ENCODE assay signal across 22 mouse cellular contexts in genomic region chr2:167028553-167028952, GRCm38 (mm10). TPM values are rescaled to one million over a fixed set of nuclear protein-coding genes. Genes with fewer than 3 reads are reported as not detected.
DNase-seq lines count a peak whose midpoint lies in the region; ATAC-seq and TF ChIP-seq lines count a peak whose summit lies in the region.
"Had no signal": no experiment of that assay in that cellular context is flagged by ENCODE, and none has a peak within 500 bp of the region (broad histone marks: within the 10 kb centered on the region; RNA-seq: fewer than 3 reads in every experiment).

No protein-coding gene starts in this region.

- peak; percentile 39 for DNase-seq in adrenal gland, adult 8-10 months
- no peak for DNase-seq in adrenal gland, adult 18-20 months (ENCODE audit: low spot score in 2 of 2)
- peak; percentile 35 for DNase-seq in testis, postnatal 10 days (ENCODE audit: low spot score)
- DNase-seq in testis, postnatal 14 days (ENCODE audit: low spot score): no peak
- peak; percentile 70 for DNase-seq in adrenal gland, postnatal 14 days
- DNase-seq in stomach, postnatal 0 days (ENCODE audit: low spot score): no peak
- no peak for DNase-seq in lung, postnatal 4 days
- no peak for DNase-seq in spleen, adult 12 weeks (ENCODE audit: low spot score)
- DNase-seq: cerebellum, adult 11-12 months; cerebellum, adult 9-11 months; cerebellum, postnatal 36 days; forebrain, postnatal 0 days; gastrocnemius, postnatal 14 days; heart, adult 2 months; heart, postnatal 14 days; kidney, adult 2 months had no signal

- no peaks in the 10 kb centered on the region for H3K9me3 ChIP-seq in stomach, postnatal 0 days (ENCODE audit: control insufficient read depth, low read length)
- H3K9me3 ChIP-seq: embryonic facial prominence, embryonic 10.5 days; forebrain, embryonic 13.5 days; heart, embryonic 13.5 days; hindbrain, embryonic 15.5 days had no signal

- no peak overlapping the region for H3K27ac ChIP-seq in stomach, postnatal 0 days (replicated peaks)
- H3K27ac ChIP-seq: embryonic facial prominence, embryonic 10.5 days; forebrain, embryonic 13.5 days; heart, adult 2 months; heart, embryonic 13.5 days; hindbrain, embryonic 15.5 days had no signal

- peaks cover 57% of the 10 kb centered on the region for H3K36me3 ChIP-seq in stomach, postnatal 0 days (ENCODE audit: control insufficient read depth, insufficient read depth, low read length)

- ATAC-seq in stomach, postnatal 0 days (ENCODE audit: low FRiP score, low TSS enrichment): 0 out of 2 replicates have a peak, but pooled peaks have one; percentile 29
- ATAC-seq: activated CD4-positive, CD25-positive, alpha-beta regulatory T cell, adult 4 months; forebrain, embryonic 13.5 days; forebrain, postnatal 0 days; intestine, embryonic 16.5 days had no signal

- TF ChIP-seq CTCF in stomach, postnatal 0 days (IDR thresholded peaks at IDR 0.05; ENCODE audit: low read depth): no peak

- no peak overlapping the region for H3K4me3 ChIP-seq in stomach, postnatal 0 days (ENCODE audit: low read depth, low read length)
- H3K4me3 ChIP-seq: embryonic facial prominence, embryonic 10.5 days; forebrain, embryonic 13.5 days; heart, adult 2 months; heart, embryonic 13.5 days; hindbrain, embryonic 15.5 days had no signal

- H3K4me2 ChIP-seq in stomach, postnatal 0 days (replicated peaks; ENCODE audit: low read depth): no peak overlapping the region
- H3K4me2 ChIP-seq: forebrain, embryonic 13.5 days; heart, embryonic 13.5 days; hindbrain, embryonic 15.5 days had no signal

- no peak for TF ChIP-seq EP300 in stomach, postnatal 0 days (optimal IDR thresholded peaks at IDR 0.05)

- 91% methylated on average over 7 of the region's 7 CpGs for WGBS in stomach, postnatal 0 days

- H3K27me3 ChIP-seq in stomach, postnatal 0 days (ENCODE audit: control insufficient read depth, insufficient read depth, low read length): no peaks in the 10 kb centered on the region
- H3K27me3 ChIP-seq: forebrain, embryonic 13.5 days; heart, embryonic 13.5 days; hindbrain, embryonic 15.5 days had no signal

- no peak overlapping the region for H3K9ac ChIP-seq in stomach, postnatal 0 days (ENCODE audit: low read length)
- H3K9ac ChIP-seq: forebrain, embryonic 13.5 days; forebrain, postnatal 0 days; heart, embryonic 13.5 days; hindbrain, embryonic 15.5 days had no signal

- no peaks in the 10 kb centered on the region for H3K4me1 ChIP-seq in stomach, postnatal 0 days (replicated peaks; ENCODE audit: control insufficient read depth, insufficient read depth)
- H3K4me1 ChIP-seq: embryonic facial prominence, embryonic 10.5 days; forebrain, embryonic 13.5 days; heart, embryonic 13.5 days; hindbrain, embryonic 15.5 days had no signal

RNA-seq across cellular contexts. Expression of gene Ddx27, which starts 13.6 kb away (rescaled TPM):
- total RNA-seq in adrenal gland, adult 8-10 months (2022): 10 to 100 TPM; 29.3 to 40.7 (median 34.2) TPM
- total RNA-seq in adrenal gland, adult 18-20 months (2021): 10 to 100 TPM; 30.6 to 35.9 TPM
- 34.6 and 43.0 TPM in 2 replicates for total RNA-seq in adrenal gland, postnatal 14 days (2021)
- polyA plus RNA-seq in stomach, postnatal 0 days (2015; fragmentation: Nextera tagmentation; extraction: Ambion mirVana): 21.8 and 22.0 TPM in 2 replicates

RNA-seq across cellular contexts. Expression of gene Stau1, which starts 32.5 kb away (rescaled TPM):
- 10 to 100 TPM; 66.1 to 83.6 (median 74.3) TPM for total RNA-seq in adrenal gland, adult 8-10 months (2022)
- 10 to 100 TPM; 68.4 to 76.3 TPM for total RNA-seq in adrenal gland, adult 18-20 months (2021)
- total RNA-seq in adrenal gland, postnatal 14 days (2021): 69.9 and 70.8 TPM in 2 replicates
- polyA plus RNA-seq in stomach, postnatal 0 days (2015; fragmentation: Nextera tagmentation; extraction: Ambion mirVana): 34.9 and 35.0 TPM in 2 replicates

RNA-seq across cellular contexts. Expression of gene Znfx1, which starts 34.3 kb away (rescaled TPM):
- 10 to 100 TPM; 49.6 to 76.3 (median 64.9) TPM for total RNA-seq in adrenal gland, adult 8-10 months (2022)
- 10 to 100 TPM; 56.3 to 72.9 TPM for total RNA-seq in adrenal gland, adult 18-20 months (2021)
- 37.7 and 43.5 TPM in 2 replicates for total RNA-seq in adrenal gland, postnatal 14 days (2021)
- 4.2 and 4.3 TPM in 2 replicates for polyA plus RNA-seq in stomach, postnatal 0 days (2015; fragmentation: Nextera tagmentation; extraction: Ambion mirVana)

Comparison
In these comparisons a context has a peak if more than half of its experiments do, and no peak if none do; other contexts are left out.
1. DNase-seq: peak in adrenal gland, adult 8-10 months (single experiment), testis, postnatal 10 days (single experiment) and adrenal gland, postnatal 14 days (single experiment); none in adrenal gland, adult 18-20 months (0 of 2), testis, postnatal 14 days (single experiment), stomach, postnatal 0 days (single experiment), lung, postnatal 4 days (0 of 2) and spleen, adult 12 weeks (single experiment).